Mouse (Mus musculus): ENCODE data around the gene Ceacam1.

Gene Ceacam1

DNA sequence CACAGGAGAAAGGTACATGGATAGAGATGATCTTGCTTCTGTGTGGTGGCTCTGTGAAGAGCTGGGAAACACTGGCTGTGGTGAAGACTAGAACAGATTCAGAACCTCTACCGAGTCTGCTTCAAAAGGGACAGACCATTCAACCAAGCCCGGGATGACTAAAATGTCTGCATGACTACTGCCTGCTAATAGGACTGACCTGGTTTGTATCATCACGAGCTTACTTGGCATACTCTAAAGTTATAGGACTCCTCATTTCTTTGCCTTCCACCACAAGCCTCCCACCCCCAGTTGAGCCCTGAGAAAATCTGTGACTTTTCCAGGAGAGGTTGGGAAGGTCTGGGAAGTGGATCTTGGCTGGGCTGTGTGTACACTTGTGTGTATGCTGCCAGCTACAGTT is 65.5 kb downstream of the Ceacam1 start:
- no peak for DNase-seq (ENCODE audit: low read depth)
